Mouse (Mus musculus): ENCODE data around the gene Grid2.
A peak's percentile ranks its signal among the peaks of the same experiment; 100 is the strongest.

Grid2 gene

GRCm38 (mm10) chr6:64733311-64733710 lies 1477.6 kb downstream of the Grid2 start:
- no peak for DNase-seq

DNA sequence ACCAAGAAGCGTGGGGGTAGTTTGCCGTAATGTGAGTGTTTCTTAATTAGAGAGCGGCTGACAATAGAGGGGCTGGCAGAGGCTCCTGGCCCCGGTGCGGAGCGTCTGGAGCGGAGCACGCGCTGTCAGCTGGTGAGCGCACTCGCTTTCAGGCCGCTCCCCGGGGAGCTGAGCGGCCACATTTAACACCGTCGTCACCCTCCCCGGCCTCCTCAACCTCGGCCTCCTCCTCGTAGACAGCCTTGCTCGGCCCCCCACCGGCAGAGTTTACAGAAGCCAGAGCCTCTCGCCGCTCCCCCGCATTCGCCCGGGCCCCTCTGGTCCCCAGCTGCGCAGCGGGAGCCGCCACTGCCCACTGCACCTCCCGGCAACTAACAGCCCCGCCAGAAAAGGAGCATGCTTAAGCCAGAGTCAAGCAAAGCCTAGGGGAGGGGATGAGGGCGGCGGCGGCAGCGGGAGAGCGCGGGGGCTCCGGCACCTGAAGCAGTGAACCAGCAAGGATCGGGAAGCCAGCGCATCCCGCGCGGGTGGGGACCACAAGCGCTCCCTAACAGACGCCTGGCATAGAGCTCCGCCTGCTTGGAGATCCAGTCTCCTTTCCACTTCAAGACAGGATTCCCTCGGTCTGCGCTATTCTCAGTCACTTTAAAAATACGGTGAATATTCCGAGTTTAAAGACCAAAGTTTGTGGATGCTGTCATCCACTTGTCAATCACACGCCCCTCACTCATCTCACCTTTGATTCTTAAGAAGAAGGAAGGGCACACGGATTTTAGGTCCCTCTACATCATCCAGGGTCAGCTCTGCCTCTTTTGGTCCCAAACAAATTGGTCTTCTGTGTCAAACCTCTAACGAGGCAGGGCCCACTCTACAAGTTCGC lies 1479.0 kb downstream of the Grid2 start:
- peak in 1 of 2 experiments; percentile 9 for DNase-seq

GRCm38 (mm10) chr6:64736317-64736716 lies 1480.6 kb downstream of the Grid2 start:
- no peak for DNase-seq

DNA sequence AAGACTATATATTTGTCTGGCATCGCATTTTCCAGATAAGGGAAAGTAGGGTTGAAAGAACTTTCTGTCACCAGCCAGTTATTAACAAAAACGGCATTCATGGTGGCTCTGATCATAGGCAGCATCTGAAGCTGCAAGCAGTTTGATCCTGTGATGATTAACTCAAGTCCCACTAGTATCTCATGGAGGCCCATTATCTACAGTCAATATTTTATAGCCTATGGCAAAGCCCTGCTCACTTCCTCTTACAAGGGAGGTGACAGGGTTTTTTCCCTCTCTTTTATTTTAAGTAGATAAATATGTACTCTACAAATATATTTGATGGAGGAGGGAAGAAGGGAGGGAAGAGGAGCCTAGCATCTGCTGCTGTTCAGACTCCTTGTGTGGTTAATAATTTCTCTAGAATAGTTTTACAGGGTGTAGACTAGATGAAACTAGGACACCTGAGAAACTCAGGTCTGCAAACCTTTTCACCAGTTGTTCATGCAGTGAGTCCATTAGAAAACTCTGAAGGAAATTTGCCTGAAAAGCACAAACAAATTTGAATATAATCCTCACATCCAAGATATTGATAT lies 1487.3 kb downstream of the Grid2 start:
- DNase-seq, result no peak

All from kidney, postnatal 36 days (tissue).